Mouse (Mus musculus): Measurements from ENCODE around the gene Smg9. TPM values are rescaled to one million over a fixed set of nuclear protein-coding genes. Genes with fewer than 3 reads are reported as not detected.

The Smg9 gene
- polyA plus RNA-seq, 1 experiment = 89.3 TPM

GRCm38 (mm10) chr7:24380370-24380769 is 19.0 kb upstream of the Smg9 start:
- Histone ChIP-seq H3K27me3 (ENCODE audit: control insufficient read depth, insufficient read depth, low read length) (no peaks in the 10 kb centered on the region), H3K27ac (ENCODE audit: insufficient read depth, low read length) (no peak overlapping the region), H3K4me1 (ENCODE audit: control insufficient read depth, insufficient read depth, low read length) (0 out of 2 replicates have a peak, but pooled peaks cover 5% of the 10 kb centered on the region), H3K4me3 (replicated peaks; ENCODE audit: insufficient read depth, low read depth, low read length) (no peak overlapping the region)
- 71% methylated on average over 2 of the region's 2 CpGs for WGBS
- no peak for DNase-seq
- no peak for TF ChIP-seq CTCF (IDR thresholded peaks at IDR 0.05; ENCODE audit: borderline replicate concordance, insufficient read depth, low read depth, low read length)
- TF ChIP-seq POLR2A (IDR thresholded peaks at IDR 0.05; ENCODE audit: borderline replicate concordance, insufficient read depth, low read length) = no peak

- H3K27ac ChIP-seq (ENCODE audit: insufficient read depth, low read length) = no peak overlapping the region
- 85% methylated on average over 16 of the region's 16 CpGs for WGBS
- DNase-seq = no peak
- no peak overlapping the region for H3K4me3 ChIP-seq (replicated peaks; ENCODE audit: insufficient read depth, low read depth, low read length)
- TF ChIP-seq POLR2A (IDR thresholded peaks at IDR 0.05; ENCODE audit: borderline replicate concordance, insufficient read depth, low read length) (no peak), CTCF (IDR thresholded peaks at IDR 0.05; ENCODE audit: borderline replicate concordance, insufficient read depth, low read depth, low read length) (no peak)
- 0 out of 2 replicates have a peak, but pooled peaks cover 2% of the 10 kb centered on the region for H3K4me1 ChIP-seq (ENCODE audit: control insufficient read depth, insufficient read depth, low read length)
- no peaks in the 10 kb centered on the region for H3K27me3 ChIP-seq (ENCODE audit: control insufficient read depth, insufficient read depth, low read length)
These were observed 16.6 kb upstream of the Smg9 start for GRCm38 (mm10) chr7:24382730-24383372.

- no peak overlapping the region for H3K27ac ChIP-seq (ENCODE audit: insufficient read depth, low read length)
- WGBS = 65% methylated on average over 6 of the region's 6 CpGs
- H3K27me3 ChIP-seq (ENCODE audit: control insufficient read depth, insufficient read depth, low read length) = no peaks in the 10 kb centered on the region
- no peak for TF ChIP-seq CTCF (IDR thresholded peaks at IDR 0.05; ENCODE audit: borderline replicate concordance, insufficient read depth, low read depth, low read length)
- TF ChIP-seq POLR2A (IDR thresholded peaks at IDR 0.05; ENCODE audit: borderline replicate concordance, insufficient read depth, low read length) = no peak
- 0 out of 2 replicates have a peak, but pooled peaks cover 2% of the 10 kb centered on the region for H3K4me1 ChIP-seq (ENCODE audit: control insufficient read depth, insufficient read depth, low read length)
- DNase-seq = no peak
- H3K4me3 ChIP-seq (replicated peaks; ENCODE audit: insufficient read depth, low read depth, low read length) = no peak overlapping the region
These were observed 15.3 kb upstream of the Smg9 start for GRCm38 (mm10) chr7:24384070-24384469.

- peak overlapping the region; percentile 54 for H3K4me3 ChIP-seq (replicated peaks; ENCODE audit: insufficient read depth, low read depth, low read length)
- 3% methylated on average over 11 of the region's 11 CpGs for WGBS
These were observed 14.6 kb upstream of the Smg9 start for GRCm38 (mm10) chr7:24384827-24385226.

GRCm38 (mm10) chr7:24387059-24387556 is 12.3 kb upstream of the Smg9 start:
- H3K4me1 ChIP-seq (ENCODE audit: control insufficient read depth, insufficient read depth, low read length) = 0 out of 2 replicates have a peak, but pooled peaks cover 2% of the 10 kb centered on the region
- TF ChIP-seq CTCF (IDR thresholded peaks at IDR 0.05; ENCODE audit: borderline replicate concordance, insufficient read depth, low read depth, low read length) (no peak), POLR2A (IDR thresholded peaks at IDR 0.05; ENCODE audit: borderline replicate concordance, insufficient read depth, low read length) (no peak)
- 81% methylated on average over 10 of the region's 10 CpGs for WGBS
- no peak overlapping the region for H3K4me3 ChIP-seq (replicated peaks; ENCODE audit: insufficient read depth, low read depth, low read length)
- no peak for DNase-seq
- no peaks in the 10 kb centered on the region for H3K27me3 ChIP-seq (ENCODE audit: control insufficient read depth, insufficient read depth, low read length)
- no peak overlapping the region for H3K27ac ChIP-seq (ENCODE audit: insufficient read depth, low read length)

More at GRCm38 (mm10) chr7:24384827-24385226, 14.6 kb upstream of the Smg9 start:
- DNase-seq = peak; percentile 56 to 80
- H3K27me3 ChIP-seq (ENCODE audit: control insufficient read depth, insufficient read depth, low read length) = no peaks in the 10 kb centered on the region
- 0 out of 2 replicates have a peak, but pooled peaks cover 2% of the 10 kb centered on the region for H3K4me1 ChIP-seq (ENCODE audit: control insufficient read depth, insufficient read depth, low read length)
- H3K27ac ChIP-seq (ENCODE audit: insufficient read depth, low read length) = no peak overlapping the region
- TF ChIP-seq CTCF (IDR thresholded peaks at IDR 0.05; ENCODE audit: borderline replicate concordance, insufficient read depth, low read depth, low read length) (peak; percentile 86), POLR2A (IDR thresholded peaks at IDR 0.05; ENCODE audit: borderline replicate concordance, insufficient read depth, low read length) (no peak)

GRCm38 (mm10) chr7:24389516-24390187 is 9.8 kb upstream of the Smg9 start:
- no peak for DNase-seq
- no peak overlapping the region for H3K27ac ChIP-seq (ENCODE audit: insufficient read depth, low read length)
- no peak overlapping the region for H3K4me3 ChIP-seq (replicated peaks; ENCODE audit: insufficient read depth, low read depth, low read length)
- 0 out of 2 replicates have a peak, but pooled peaks cover 2% of the 10 kb centered on the region for H3K4me1 ChIP-seq (ENCODE audit: control insufficient read depth, insufficient read depth, low read length)
- TF ChIP-seq POLR2A (IDR thresholded peaks at IDR 0.05; ENCODE audit: borderline replicate concordance, insufficient read depth, low read length) (no peak), CTCF (IDR thresholded peaks at IDR 0.05; ENCODE audit: borderline replicate concordance, insufficient read depth, low read depth, low read length) (no peak)
- WGBS = 75% methylated on average over 13 of the region's 13 CpGs
- H3K27me3 ChIP-seq (ENCODE audit: control insufficient read depth, insufficient read depth, low read length) = no peaks in the 10 kb centered on the region

GRCm38 (mm10) chr7:24390512-24390911 is 8.9 kb upstream of the Smg9 start:
- no peak overlapping the region for H3K27ac ChIP-seq (ENCODE audit: insufficient read depth, low read length)
- no peak overlapping the region for H3K4me3 ChIP-seq (replicated peaks; ENCODE audit: insufficient read depth, low read depth, low read length)
- no peak for DNase-seq
- H3K4me1 ChIP-seq (ENCODE audit: control insufficient read depth, insufficient read depth, low read length) = no peaks in the 10 kb centered on the region
- 61% methylated on average over 7 of the region's 7 CpGs for WGBS
- TF ChIP-seq CTCF (IDR thresholded peaks at IDR 0.05; ENCODE audit: borderline replicate concordance, insufficient read depth, low read depth, low read length) = no peak
- no peak for TF ChIP-seq POLR2A (IDR thresholded peaks at IDR 0.05; ENCODE audit: borderline replicate concordance, insufficient read depth, low read length)
- no peaks in the 10 kb centered on the region for H3K27me3 ChIP-seq (ENCODE audit: control insufficient read depth, insufficient read depth, low read length)

Measured in cerebellum, adult 2 months (tissue).